Mouse (Mus musculus): Measurements from ENCODE around the gene Ntrk3. TPM values are rescaled to one million over a fixed set of nuclear protein-coding genes. Genes with fewer than 3 reads are reported as not detected.

Ntrk3 gene
- polyA plus RNA-seq, 2 experiments: 5.3 to 15.0 TPM

DNA sequence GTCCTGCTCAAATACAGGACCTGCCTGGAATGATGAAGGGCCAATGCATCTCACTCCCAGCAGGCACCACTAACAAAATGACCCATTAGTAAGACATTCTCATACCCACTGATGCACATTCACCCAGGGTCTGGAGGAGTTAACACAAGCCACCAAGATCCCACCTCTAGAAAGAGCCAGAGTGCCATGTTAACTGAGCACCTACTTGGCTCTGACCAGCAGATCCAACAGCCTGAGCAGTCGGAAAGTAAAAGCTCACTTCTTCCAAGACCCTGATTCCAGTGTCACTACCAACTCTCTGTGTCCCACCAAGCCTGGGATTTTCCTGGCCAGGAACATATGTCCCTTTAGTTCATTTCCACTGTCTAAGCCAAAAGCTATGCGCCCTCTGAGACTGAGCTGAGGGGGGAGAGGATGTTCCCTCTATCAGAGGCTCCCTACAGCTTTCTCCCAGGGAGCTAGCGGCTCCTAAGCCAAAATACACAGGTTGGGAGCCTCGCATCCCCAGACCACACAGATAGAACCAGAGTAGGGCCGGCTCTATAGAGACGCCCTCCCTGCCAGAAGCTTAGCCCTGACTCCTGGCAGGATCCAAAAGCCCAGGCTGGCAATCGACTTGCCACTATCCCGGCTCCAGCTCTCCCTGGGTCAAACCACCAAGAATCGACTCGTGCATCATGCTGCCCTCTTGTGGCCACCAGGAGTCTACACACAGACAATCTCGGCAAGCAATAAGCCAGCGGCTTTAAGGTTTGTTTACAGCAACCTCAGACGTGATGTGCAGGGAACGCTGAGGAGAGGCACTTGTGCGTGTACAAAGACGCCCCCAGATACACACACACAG is 169.2 kb downstream of the Ntrk3 start:
- Histone ChIP-seq H3K9me3 (ENCODE audit: control insufficient read depth, low read length) (no peaks in the 10 kb centered on the region), H3K27me3 (ENCODE audit: control insufficient read depth, insufficient read depth, low read length) (peaks cover 3% of the 10 kb centered on the region; the same call in 1 of the 2 replicates), H3K36me3 (ENCODE audit: control insufficient read depth, insufficient read depth, low read length) (no peaks in the 10 kb centered on the region), H3K27ac (replicated peaks; ENCODE audit: low read depth, low read length) (no peak overlapping the region), H3K4me3 (replicated peaks; ENCODE audit: low read length) (no peak overlapping the region), H3K4me2 (replicated peaks; ENCODE audit: low read depth, low read length, severe bottlenecking) (peak overlapping the region; percentile 27), H3K4me1 (ENCODE audit: control insufficient read depth, insufficient read depth, low read length) (no peaks in the 10 kb centered on the region), H3K9ac (ENCODE audit: low read depth, low read length, severe bottlenecking) (no peak overlapping the region)
- TF ChIP-seq POLR2A (IDR thresholded peaks at IDR 0.05; ENCODE audit: borderline replicate concordance, extremely low read depth, insufficient read depth, insufficient read length): no peak
- ATAC-seq (ENCODE audit: low FRiP score, low read depth): peak; percentile 41; the same call in 1 of the 2 replicates
- 16% methylated on average over 16 of the region's 16 CpGs for WGBS
- DNase-seq (ENCODE audit: low spot score): peak; percentile 67

GRCm38 (mm10) chr7:78566617-78567016 is 171.2 kb downstream of the Ntrk3 start:
- no peak overlapping the region for H3K4me2 ChIP-seq (replicated peaks; ENCODE audit: low read depth, low read length, severe bottlenecking)
- H3K4me1 ChIP-seq (ENCODE audit: control insufficient read depth, insufficient read depth, low read length): no peaks in the 10 kb centered on the region
- WGBS: 49% methylated on average over 3 of the region's 3 CpGs
- no peak overlapping the region for H3K9ac ChIP-seq (ENCODE audit: low read depth, low read length, severe bottlenecking)
- no peak overlapping the region for H3K27ac ChIP-seq (replicated peaks; ENCODE audit: low read depth, low read length)
- no peak for TF ChIP-seq POLR2A (IDR thresholded peaks at IDR 0.05; ENCODE audit: borderline replicate concordance, extremely low read depth, insufficient read depth, insufficient read length)
- H3K27me3 ChIP-seq (ENCODE audit: control insufficient read depth, insufficient read depth, low read length): 0 out of 2 replicates have a peak, but pooled peaks cover 3% of the 10 kb centered on the region
- DNase-seq (ENCODE audit: low spot score): peak; percentile 57
- H3K36me3 ChIP-seq (ENCODE audit: control insufficient read depth, insufficient read depth, low read length): no peaks in the 10 kb centered on the region
- no peak overlapping the region for H3K4me3 ChIP-seq (replicated peaks; ENCODE audit: low read length)
- no peaks in the 10 kb centered on the region for H3K9me3 ChIP-seq (ENCODE audit: control insufficient read depth, low read length)
- no peak for ATAC-seq (ENCODE audit: low FRiP score, low read depth)

DNA sequence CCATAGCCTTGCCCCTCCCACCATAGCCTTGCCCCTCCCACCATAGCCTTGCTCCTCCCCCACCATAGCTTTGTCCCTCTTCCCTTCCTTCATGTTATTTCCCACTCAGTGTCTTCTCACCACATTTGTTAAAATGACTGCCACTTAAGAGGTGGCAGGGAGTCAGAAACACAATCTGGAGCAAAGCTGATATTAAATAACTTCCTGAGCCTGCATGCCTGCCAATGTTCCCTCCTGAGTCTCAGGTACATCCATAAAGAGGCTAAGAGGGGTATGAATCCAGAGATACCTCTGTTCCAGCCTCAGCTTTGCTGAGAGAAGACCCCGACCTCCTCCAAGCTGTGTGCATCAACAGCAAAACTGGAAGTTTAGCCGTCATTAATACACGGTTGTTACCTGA is 172.4 kb downstream of the Ntrk3 start:
- Histone ChIP-seq H3K4me1 (ENCODE audit: control insufficient read depth, insufficient read depth, low read length) (no peaks in the 10 kb centered on the region), H3K4me3 (replicated peaks; ENCODE audit: low read length) (no peak overlapping the region), H3K4me2 (replicated peaks; ENCODE audit: low read depth, low read length, severe bottlenecking) (no peak overlapping the region), H3K27ac (replicated peaks; ENCODE audit: low read depth, low read length) (no peak overlapping the region), H3K9me3 (ENCODE audit: control insufficient read depth, low read length) (no peaks in the 10 kb centered on the region), H3K36me3 (ENCODE audit: control insufficient read depth, insufficient read depth, low read length) (no peaks in the 10 kb centered on the region), H3K9ac (ENCODE audit: low read depth, low read length, severe bottlenecking) (no peak overlapping the region), H3K27me3 (ENCODE audit: control insufficient read depth, insufficient read depth, low read length) (0 out of 2 replicates have a peak, but pooled peaks cover 3% of the 10 kb centered on the region)
- ATAC-seq (ENCODE audit: low FRiP score, low read depth): no peak
- no peak for TF ChIP-seq POLR2A (IDR thresholded peaks at IDR 0.05; ENCODE audit: borderline replicate concordance, extremely low read depth, insufficient read depth, insufficient read length)
- 95% methylated on average over 3 of the region's 3 CpGs for WGBS
- DNase-seq (ENCODE audit: low spot score): no peak

DNA sequence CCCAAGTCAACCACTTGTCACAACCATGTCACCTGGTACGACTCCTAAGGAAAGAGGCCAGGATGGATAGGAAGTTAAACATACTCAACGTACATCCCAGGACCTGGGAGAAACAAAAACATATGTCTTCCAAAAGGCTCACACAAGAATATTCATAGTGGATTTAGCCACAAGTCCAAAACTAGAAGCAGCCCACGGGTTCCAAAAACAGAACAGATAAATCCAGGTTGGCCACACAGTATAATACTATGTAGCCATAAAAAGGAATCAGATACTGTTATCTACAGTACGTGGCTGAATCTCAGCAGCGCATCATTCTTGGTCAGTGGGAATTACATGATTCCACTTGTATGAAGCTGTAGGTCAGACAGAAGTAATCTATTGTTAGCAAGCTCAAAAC is 179.3 kb downstream of the Ntrk3 start:
- no peak for ATAC-seq (ENCODE audit: low FRiP score, low read depth)
- Histone ChIP-seq H3K9ac (ENCODE audit: low read depth, low read length, severe bottlenecking) (no peak overlapping the region), H3K4me1 (ENCODE audit: control insufficient read depth, insufficient read depth, low read length) (no peaks in the 10 kb centered on the region), H3K9me3 (ENCODE audit: control insufficient read depth, low read length) (no peaks in the 10 kb centered on the region), H3K36me3 (ENCODE audit: control insufficient read depth, insufficient read depth, low read length) (no peaks in the 10 kb centered on the region), H3K27me3 (ENCODE audit: control insufficient read depth, insufficient read depth, low read length) (no peaks in the 10 kb centered on the region), H3K4me2 (replicated peaks; ENCODE audit: low read depth, low read length, severe bottlenecking) (no peak overlapping the region), H3K4me3 (replicated peaks; ENCODE audit: low read length) (no peak overlapping the region), H3K27ac (replicated peaks; ENCODE audit: low read depth, low read length) (no peak overlapping the region)
- no peak for TF ChIP-seq POLR2A (IDR thresholded peaks at IDR 0.05; ENCODE audit: borderline replicate concordance, extremely low read depth, insufficient read depth, insufficient read length)
- WGBS: 83% methylated on average over 5 of the region's 5 CpGs
- no peak for DNase-seq (ENCODE audit: low spot score)

- H3K4me2 ChIP-seq (replicated peaks; ENCODE audit: low read depth, low read length, severe bottlenecking): no peak overlapping the region
- H3K9me3 ChIP-seq (ENCODE audit: control insufficient read depth, low read length): no peaks in the 10 kb centered on the region
- DNase-seq (ENCODE audit: low spot score) (no peak), ATAC-seq (ENCODE audit: low FRiP score, low read depth) (no peak)
- 80% methylated on average over 5 of the region's 5 CpGs for WGBS
- H3K36me3 ChIP-seq (ENCODE audit: control insufficient read depth, insufficient read depth, low read length): no peaks in the 10 kb centered on the region
- TF ChIP-seq POLR2A (IDR thresholded peaks at IDR 0.05; ENCODE audit: borderline replicate concordance, extremely low read depth, insufficient read depth, insufficient read length): no peak
- H3K9ac ChIP-seq (ENCODE audit: low read depth, low read length, severe bottlenecking): no peak overlapping the region
- H3K4me1 ChIP-seq (ENCODE audit: control insufficient read depth, insufficient read depth, low read length): no peaks in the 10 kb centered on the region
- H3K27me3 ChIP-seq (ENCODE audit: control insufficient read depth, insufficient read depth, low read length): no peaks in the 10 kb centered on the region
- H3K27ac ChIP-seq (replicated peaks; ENCODE audit: low read depth, low read length): no peak overlapping the region
- H3K4me3 ChIP-seq (replicated peaks; ENCODE audit: low read length): no peak overlapping the region
These were observed 182.3 kb downstream of the Ntrk3 start for GRCm38 (mm10) chr7:78555532-78555931.
